In genomic region chr7:82834471-82834870, GRCm38 (mm10) we compare ENCODE assay signal across 27 mouse cellular contexts. TPM values are rescaled to one million over a fixed set of nuclear protein-coding genes. Genes with fewer than 3 reads are reported as not detected.
DNase-seq lines count a peak whose midpoint lies in the region; ATAC-seq and TF ChIP-seq lines count a peak whose summit lies in the region.
"Had no signal": no experiment of that assay in that cellular context is flagged by ENCODE, and none has a peak within 500 bp of the region (broad histone marks: within the 10 kb centered on the region; RNA-seq: fewer than 3 reads in every experiment).

No protein-coding gene starts in this region.

- WGBS in lung, adult 2 months = 37% methylated on average over 4 of the region's 4 CpGs
- 54% methylated on average over 4 of the region's 4 CpGs for WGBS in intestine, postnatal 0 days
- 23% methylated on average over 4 of the region's 4 CpGs for WGBS in liver, postnatal 0 days (ENCODE audit: insufficient replicate concordance)
- 31% methylated on average over 4 of the region's 4 CpGs for WGBS in liver, embryonic 11.5 days

- no peak for TF ChIP-seq CTCF in lung, adult 2 months (IDR thresholded peaks at IDR 0.05; ENCODE audit: insufficient read depth, low read length)
- TF ChIP-seq CTCF in intestine, postnatal 0 days (IDR thresholded peaks at IDR 0.05; ENCODE audit: low read depth) = no peak
- TF ChIP-seq CTCF in liver, postnatal 0 days (IDR thresholded peaks at IDR 0.05; ENCODE audit: low read depth) = no peak

- no peak overlapping the region for H3K9ac ChIP-seq in intestine, postnatal 0 days (ENCODE audit: low read depth, low read length)
- no peak overlapping the region for H3K9ac ChIP-seq in liver, postnatal 0 days (replicated peaks)
- no peak overlapping the region for H3K9ac ChIP-seq in liver, embryonic 11.5 days (ENCODE audit: low read depth, low read length)
- H3K9ac ChIP-seq: embryonic facial prominence, embryonic 12.5 days; forebrain, postnatal 0 days; hindbrain, embryonic 15.5 days; limb, embryonic 15.5 days; liver, embryonic 15.5 days; midbrain, embryonic 13.5 days; neural tube, embryonic 13.5 days; stomach, embryonic 15.5 days had no signal

- H3K4me3 ChIP-seq in lung, adult 2 months (replicated peaks; ENCODE audit: extremely low read depth, low read depth, low read length) = no peak overlapping the region
- no peak overlapping the region for H3K4me3 ChIP-seq in intestine, postnatal 0 days (ENCODE audit: low read depth, low read length)
- no peak overlapping the region for H3K4me3 ChIP-seq in liver, postnatal 0 days (ENCODE audit: low read depth, low read length)
- H3K4me3 ChIP-seq in liver, embryonic 11.5 days (ENCODE audit: low read depth, low read length) = no peak overlapping the region
- H3K4me3 ChIP-seq: embryonic facial prominence, embryonic 12.5 days; hindbrain, embryonic 15.5 days; left cerebral cortex, adult 2 months; limb, embryonic 15.5 days; liver, embryonic 15.5 days; megakaryocyte, embryonic 14.5 days; midbrain, embryonic 13.5 days; neural tube, embryonic 13.5 days; stomach, embryonic 15.5 days had no signal

- peaks cover 6% of the 10 kb centered on the region; the same call in 1 of the 2 replicates for H3K4me1 ChIP-seq in lung, adult 2 months (ENCODE audit: control insufficient read depth, insufficient read depth, low read length)
- H3K4me1 ChIP-seq in intestine, postnatal 0 days (replicated peaks; ENCODE audit: control insufficient read depth, insufficient read depth, low read length) = no peaks in the 10 kb centered on the region
- no peaks in the 10 kb centered on the region for H3K4me1 ChIP-seq in liver, postnatal 0 days (ENCODE audit: insufficient read depth)
- no peaks in the 10 kb centered on the region for H3K4me1 ChIP-seq in liver, embryonic 11.5 days (replicated peaks; ENCODE audit: control insufficient read depth, insufficient read depth, low read length)
- H3K4me1 ChIP-seq: liver, embryonic 15.5 days; stomach, embryonic 15.5 days had no signal

- no peaks in the 10 kb centered on the region for H3K9me3 ChIP-seq in intestine, postnatal 0 days (ENCODE audit: control insufficient read depth)
- H3K9me3 ChIP-seq in liver, postnatal 0 days (ENCODE audit: low read length) = no peaks in the 10 kb centered on the region
- no peaks in the 10 kb centered on the region for H3K9me3 ChIP-seq in liver, embryonic 11.5 days (ENCODE audit: control insufficient read depth, low read length)
- H3K9me3 ChIP-seq: embryonic facial prominence, embryonic 12.5 days; hindbrain, embryonic 15.5 days; limb, embryonic 15.5 days; liver, embryonic 15.5 days; megakaryocyte, embryonic 14.5 days; midbrain, embryonic 13.5 days; neural tube, embryonic 13.5 days; stomach, embryonic 15.5 days had no signal

- H3K27me3 ChIP-seq in intestine, postnatal 0 days (replicated peaks; ENCODE audit: control insufficient read depth, insufficient read depth, low read length) = no peaks in the 10 kb centered on the region
- H3K27me3 ChIP-seq in liver, postnatal 0 days (ENCODE audit: insufficient read depth, low read length) = no peaks in the 10 kb centered on the region
- no peaks in the 10 kb centered on the region for H3K27me3 ChIP-seq in liver, embryonic 11.5 days (replicated peaks; ENCODE audit: control insufficient read depth, insufficient read depth, low read length)
- H3K27me3 ChIP-seq: embryonic facial prominence, embryonic 12.5 days; hindbrain, embryonic 15.5 days; limb, embryonic 15.5 days; liver, embryonic 15.5 days; midbrain, embryonic 13.5 days; neural tube, embryonic 13.5 days; stomach, embryonic 15.5 days had no signal

- H3K4me2 ChIP-seq in intestine, postnatal 0 days (replicated peaks; ENCODE audit: low read depth) = no peak overlapping the region
- H3K4me2 ChIP-seq in liver, postnatal 0 days (ENCODE audit: low read depth, low read length) = no peak overlapping the region
- no peak overlapping the region for H3K4me2 ChIP-seq in liver, embryonic 11.5 days
- H3K4me2 ChIP-seq: embryonic facial prominence, embryonic 12.5 days; heart, embryonic 11.5 days; hindbrain, embryonic 15.5 days; limb, embryonic 15.5 days; liver, embryonic 15.5 days; midbrain, embryonic 13.5 days; neural tube, embryonic 13.5 days; stomach, embryonic 15.5 days had no signal

- H3K27ac ChIP-seq in intestine, postnatal 0 days (ENCODE audit: low read depth, low read length) = no peak overlapping the region
- H3K27ac ChIP-seq in liver, postnatal 0 days (ENCODE audit: low read depth) = no peak overlapping the region
- H3K27ac ChIP-seq in liver, embryonic 11.5 days (ENCODE audit: low read depth, low read length) = no peak overlapping the region
- H3K27ac ChIP-seq: embryonic facial prominence, embryonic 12.5 days; hindbrain, embryonic 15.5 days; left cerebral cortex, adult 2 months; limb, embryonic 15.5 days; liver, embryonic 15.5 days; midbrain, embryonic 13.5 days; neural tube, embryonic 13.5 days; stomach, embryonic 15.5 days had no signal

- TF ChIP-seq POLR2A in lung, adult 2 months (IDR thresholded peaks at IDR 0.05; ENCODE audit: borderline replicate concordance, extremely low read depth, low read depth, low read length) = no peak

- no peak for ATAC-seq in intestine, postnatal 0 days
- ATAC-seq in liver, postnatal 0 days = no peak
- no peak for ATAC-seq in liver, embryonic 11.5 days (replicated peaks; ENCODE audit: low FRiP score)
- ATAC-seq: forebrain, postnatal 0 days; lung, postnatal 0 days had no signal

- peak; percentile 18 for DNase-seq in lung, postnatal 25 days (ENCODE audit: low spot score)
- no peak for DNase-seq in lung, adult 2 months
- DNase-seq in T-cell, adult 2 months (ENCODE audit: low spot score) = peak; percentile 76
- peak; percentile 59 for DNase-seq in naive thymus-derived CD4-positive, alpha-beta T cell, adult 2 months (ENCODE audit: low read depth)
- peak; percentile 26 to 59 for DNase-seq in thymus, postnatal 36 days
- no peak for DNase-seq in liver, postnatal 0 days
- no peak for DNase-seq in liver, embryonic 11.5 days (ENCODE audit: low spot score)
- DNase-seq: adrenal gland, postnatal 25 days; B cell, adult 2 months; cerebellum, adult 8-10 months; forebrain, postnatal 0 days; gastrocnemius, postnatal 36 days; kidney, adult 18-20 months; layer of hippocampus, adult 9-11 months; left cerebral cortex, postnatal 4 days had no signal

- TF ChIP-seq EP300 in liver, postnatal 0 days (IDR thresholded peaks at IDR 0.05; ENCODE audit: low read depth) = no peak

- H3K36me3 ChIP-seq in intestine, postnatal 0 days (ENCODE audit: control insufficient read depth, insufficient read depth) = no peaks in the 10 kb centered on the region
- H3K36me3 ChIP-seq in liver, postnatal 0 days (replicated peaks; ENCODE audit: insufficient read depth, low read length) = no peaks in the 10 kb centered on the region
- no peaks in the 10 kb centered on the region for H3K36me3 ChIP-seq in liver, embryonic 11.5 days (ENCODE audit: control insufficient read depth, insufficient read depth, low read length)
- H3K36me3 ChIP-seq: embryonic facial prominence, embryonic 12.5 days; hindbrain, embryonic 15.5 days; limb, embryonic 15.5 days; liver, embryonic 15.5 days; midbrain, embryonic 13.5 days; neural tube, embryonic 13.5 days; stomach, embryonic 15.5 days had no signal

RNA-seq across cellular contexts. Expression of gene Mex3b, which starts 32.7 kb away (rescaled TPM):
- 11.1 and 12.2 TPM in 2 replicates for polyA plus RNA-seq in lung, adult 2 months (2012; rRNA removed)
- polyA plus RNA-seq in intestine, postnatal 0 days (2015; fragmentation: Nextera tagmentation; extraction: Ambion mirVana) = 2.3 and 2.8 TPM in 2 replicates
- 0.40 and 0.59 TPM in 2 replicates for polyA plus RNA-seq in liver, postnatal 0 days (2015; fragmentation: Nextera tagmentation; extraction: Ambion mirVana)
- 6.2 and 7.8 TPM in 2 replicates for polyA plus RNA-seq in liver, embryonic 11.5 days (2014; fragmentation: Nextera tagmentation; extraction: Ambion mirVana)

Comparison
In these comparisons a context has a peak if more than half of its experiments do, and no peak if none do; other contexts are left out.
1. DNase-seq: peak in lung, postnatal 25 days (single experiment), T-cell, adult 2 months (single experiment), naive thymus-derived CD4-positive, alpha-beta T cell, adult 2 months (single experiment) and thymus, postnatal 36 days (2 of 2); none in lung, adult 2 months (single experiment), liver, postnatal 0 days (single experiment) and liver, embryonic 11.5 days (single experiment).